Mouse (Mus musculus): Measurements from ENCODE around the gene Zfp944.
"Not testable (repeated sequence)": the region's sequence is repeated elsewhere in the genome, so short reads cannot be mapped to it uniquely, and the experiment has no call there.

The Zfp944 gene

DNA sequence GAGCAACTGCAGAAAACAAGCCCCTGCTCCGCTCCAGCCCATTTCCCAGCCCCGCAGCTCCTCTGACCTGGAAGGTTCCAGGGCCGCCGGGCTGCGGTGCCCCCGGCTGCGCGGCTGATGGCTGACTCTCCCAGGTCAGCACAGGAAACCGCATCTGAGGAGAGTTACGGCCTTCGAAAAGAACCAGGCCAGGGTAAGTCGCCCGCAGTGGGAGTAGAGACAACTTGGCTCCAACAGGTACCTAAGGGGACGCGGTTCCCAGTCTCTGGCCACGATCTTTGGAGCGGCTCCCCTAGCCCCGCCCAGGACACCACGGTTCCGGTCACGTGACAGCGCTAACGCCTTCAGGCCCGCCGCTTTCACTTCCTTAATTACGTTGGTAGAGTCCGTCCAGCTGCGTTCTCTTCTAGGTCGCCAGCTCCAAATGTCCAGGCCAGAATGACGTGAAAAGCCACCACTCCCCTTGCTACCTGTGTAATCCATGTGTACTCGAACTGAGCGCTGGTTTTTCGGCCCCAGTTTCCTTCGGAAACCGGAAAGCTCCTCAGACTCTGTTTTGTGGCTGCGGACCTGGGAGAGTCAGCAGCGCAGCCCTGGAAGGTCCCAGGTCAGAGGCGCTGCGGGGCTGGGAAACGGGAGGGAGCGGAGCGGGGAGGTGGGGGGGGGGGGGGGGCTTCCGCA lies at the start of gene Zfp944, which contains the start of gene Zfp758:
Gene Zfp944, minus strand, starts transcription at position 300 of the 681 bp plus-strand sequence.
Gene Zfp758, plus strand, starts transcription at position 353 of the 681 bp plus-strand sequence.
- peak; percentile 31 for DNase-seq (ENCODE audit: extremely low read depth, low read depth)

DNA sequence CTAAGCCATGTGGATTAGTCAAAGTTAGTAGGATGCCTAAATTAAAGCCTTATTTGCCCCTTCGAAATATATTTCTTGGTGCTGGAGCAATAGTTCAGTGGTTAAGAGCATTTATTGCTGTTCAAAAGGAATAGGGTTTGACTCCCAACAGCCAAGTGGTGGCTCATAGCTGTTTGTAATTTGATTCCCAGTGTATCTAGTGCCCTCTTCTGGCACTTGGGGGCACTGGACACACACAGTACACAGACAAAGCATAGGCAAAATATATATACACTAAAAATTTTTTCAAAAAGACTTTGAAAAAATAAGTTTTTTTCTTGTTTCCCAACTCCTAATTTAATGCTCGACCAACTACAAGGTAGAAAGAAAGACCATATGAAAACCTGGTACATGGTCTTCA lies 49.6 kb upstream of the Zfp944 start:
- peak; percentile 19 for DNase-seq (ENCODE audit: extremely low read depth, low read depth)

DNA sequence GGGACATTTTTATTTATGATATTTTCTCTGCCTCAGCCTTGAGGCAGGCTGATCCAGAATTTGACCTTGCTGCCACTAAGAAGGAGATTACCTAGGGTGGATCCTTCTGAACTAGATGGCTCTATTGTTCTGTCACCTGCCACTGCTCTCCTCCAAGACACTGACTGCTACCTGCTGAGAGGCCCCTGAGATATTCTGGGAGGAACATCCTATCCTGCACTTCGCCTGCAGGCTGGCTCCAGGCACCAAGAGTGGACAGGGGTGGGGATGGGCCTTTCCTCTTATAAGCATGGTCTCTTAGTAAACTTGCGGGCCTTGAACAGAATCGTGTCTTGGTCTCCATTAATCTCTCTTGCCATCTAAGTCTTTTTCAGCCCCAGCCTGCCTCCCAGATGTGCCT lies 2.7 kb upstream of the Zfp944 start:
- no peak for DNase-seq (ENCODE audit: extremely low read depth, low read depth)

DNA sequence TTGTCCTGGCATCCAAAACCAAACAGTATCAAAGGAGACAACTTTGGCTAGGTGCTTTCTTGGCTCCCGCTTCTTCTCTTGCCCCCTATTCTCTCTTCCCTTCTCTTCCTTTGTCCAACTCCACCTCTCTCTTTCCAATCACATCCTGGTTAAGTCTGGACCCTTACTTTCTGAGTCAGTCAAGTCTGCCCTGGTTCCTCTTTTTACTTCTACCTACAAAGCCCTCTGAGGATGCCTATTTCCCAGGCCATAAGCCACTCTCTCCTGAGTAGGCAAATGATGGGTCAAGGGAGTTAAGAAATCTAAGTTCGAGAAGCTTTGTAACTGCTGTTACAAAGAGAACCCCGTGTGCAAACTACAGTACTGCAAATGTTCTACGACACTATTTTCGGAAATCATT lies 628 bp downstream of the Zfp944 start:
- peak; percentile 49 for DNase-seq (ENCODE audit: extremely low read depth, low read depth)

DNA sequence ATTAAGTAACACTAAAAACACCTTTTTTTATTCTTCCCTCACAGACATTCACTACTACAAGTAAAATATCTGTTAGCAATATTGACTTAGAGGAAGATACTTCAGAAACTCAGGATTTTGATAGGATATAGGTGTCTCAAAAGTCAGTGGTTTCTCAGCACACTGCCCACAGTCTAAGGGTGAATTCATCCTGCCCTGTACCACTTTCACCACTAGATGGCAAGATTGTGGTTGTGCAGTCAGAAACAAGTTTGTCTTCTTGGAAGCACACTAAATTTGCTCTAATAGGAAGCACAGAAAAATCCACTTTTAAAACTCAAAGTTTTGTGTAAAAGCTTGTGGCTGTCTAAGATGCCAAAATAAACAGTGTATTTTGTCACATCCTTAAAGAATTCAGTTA lies 8.4 kb downstream of the Zfp944 start:
- peak; percentile 39 for DNase-seq (ENCODE audit: extremely low read depth, low read depth)

DNA sequence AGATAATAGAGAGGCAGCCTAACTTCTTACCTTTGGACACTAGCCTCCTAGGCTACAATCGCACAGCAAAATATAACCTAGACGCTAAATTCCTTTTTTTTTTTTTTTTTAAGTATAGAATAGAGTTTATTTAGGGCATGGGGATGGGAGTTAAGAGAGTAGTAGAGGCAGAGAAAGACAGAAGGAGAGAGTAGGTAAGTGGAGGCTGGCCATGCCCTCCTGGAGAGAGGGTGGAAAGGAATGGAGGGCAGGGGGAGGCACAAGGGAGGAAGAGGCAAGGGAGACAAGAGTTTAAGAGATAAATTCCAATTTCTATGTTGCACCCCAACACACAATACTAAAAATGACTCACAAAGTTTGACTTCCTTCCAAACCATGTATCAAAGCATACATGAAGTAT lies 46.0 kb downstream of the Zfp944 start:
- DNase-seq (ENCODE audit: extremely low read depth, low read depth) = not testable (repeated sequence)

DNA sequence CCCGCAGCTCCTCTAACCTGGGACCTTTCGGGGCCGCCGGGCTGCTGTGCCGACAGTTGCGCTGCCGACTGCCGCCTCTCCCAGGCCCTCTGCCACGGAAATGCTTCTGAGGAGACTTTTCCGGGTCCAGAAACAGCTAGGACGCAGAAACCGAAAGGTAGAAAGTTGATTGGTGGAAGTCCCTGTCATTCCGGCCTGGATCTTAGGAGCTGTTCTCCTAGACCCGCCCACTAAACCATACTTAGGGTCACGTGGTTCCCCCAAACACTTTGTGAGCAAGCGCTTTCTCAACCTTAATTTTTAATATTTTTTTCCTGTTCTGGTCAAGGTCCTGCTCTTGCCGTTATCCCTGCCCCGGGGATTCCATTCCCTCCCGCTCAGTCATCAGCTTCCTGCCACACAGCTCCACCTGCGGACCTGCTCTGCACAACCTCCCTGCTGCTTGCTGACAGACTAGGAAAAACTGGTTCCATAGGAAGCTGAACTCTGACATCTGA lies 46.4 kb downstream of the Zfp944 start, which contains the start of gene CT030661.1:
Gene CT030661.1, minus strand, starts transcription at position 108 of the 497 bp plus-strand sequence.
- DNase-seq (ENCODE audit: extremely low read depth, low read depth) = peak; percentile 96

DNA sequence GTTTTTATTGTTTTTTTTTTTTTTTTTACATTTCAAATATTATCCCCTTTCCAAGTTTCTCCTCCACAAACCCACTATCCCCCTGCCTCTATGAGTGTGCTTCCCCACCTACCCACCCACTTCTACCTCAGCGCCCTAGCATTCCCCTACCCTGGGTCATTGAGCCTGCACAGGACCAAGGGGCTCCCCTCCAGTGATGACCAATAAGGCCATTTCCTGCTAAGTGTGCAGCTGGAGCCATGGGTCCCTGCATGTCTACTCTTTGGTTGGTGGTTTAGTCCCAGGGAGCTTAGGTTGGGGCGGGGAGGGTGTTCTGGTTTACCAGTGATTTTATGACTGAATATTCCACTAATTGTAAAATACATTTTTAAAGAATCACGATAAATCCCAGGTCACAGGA lies 47.0 kb downstream of the Zfp944 start:
- DNase-seq (ENCODE audit: extremely low read depth, low read depth) = not testable (repeated sequence)

All from MEL-GATA-1-ER (cell line).